21 mouse cellular contexts compared by ENCODE assay signal in the genomic region with DNA sequence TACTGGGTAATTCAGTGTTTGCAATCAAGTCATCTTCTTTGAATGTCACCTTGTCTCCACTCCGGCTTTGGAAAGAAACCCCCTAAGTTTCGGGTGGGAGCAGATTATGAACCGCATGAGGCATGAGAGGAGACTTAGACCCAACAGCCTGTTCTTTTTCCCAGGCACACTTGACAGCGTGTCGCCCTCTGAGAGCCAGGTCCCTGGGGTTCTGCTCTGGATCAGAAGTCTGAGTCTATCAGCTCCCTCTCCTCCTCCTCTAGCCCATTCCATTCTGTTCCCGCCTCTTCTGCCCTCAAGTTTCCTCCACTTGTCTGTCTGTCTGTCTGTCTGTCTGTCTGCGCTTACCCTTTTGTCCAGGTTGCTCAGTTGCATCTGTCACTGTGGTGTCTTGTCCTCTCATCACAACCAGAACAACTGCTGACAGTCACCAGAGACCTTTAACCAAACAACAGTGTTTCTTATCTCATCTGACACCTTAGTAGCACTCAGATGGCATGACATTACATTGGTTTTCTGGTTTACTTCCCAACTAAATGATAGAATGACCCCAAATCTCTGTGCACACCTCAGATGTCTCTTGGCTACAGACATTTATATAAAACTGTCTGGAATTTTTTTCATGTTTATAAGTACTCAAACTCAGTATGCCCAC. TPM values are rescaled to one million over a fixed set of nuclear protein-coding genes. Genes with fewer than 3 reads are reported as not detected.
DNase-seq lines count a peak whose midpoint lies in the region; ATAC-seq and TF ChIP-seq lines count a peak whose summit lies in the region.
"Had no signal": no experiment of that assay in that cellular context is flagged by ENCODE, and none has a peak within 500 bp of the region (broad histone marks: within the 10 kb centered on the region; RNA-seq: fewer than 3 reads in every experiment).

No protein-coding gene starts in this region.

- no peak for TF ChIP-seq EP300 in liver, postnatal 0 days (IDR thresholded peaks at IDR 0.05; ENCODE audit: low read depth)

- ATAC-seq in heart, embryonic 12.5 days (ENCODE audit: insufficient number of reproducible peaks, low FRiP score), result no peak
- ATAC-seq in liver, postnatal 0 days, result no peak
- peak; percentile 47 for ATAC-seq in megakaryocyte progenitor cell, adult 5-6 weeks (replicated peaks; ENCODE audit: poor library complexity)
- ATAC-seq: CD4-positive, CD25-positive, alpha-beta regulatory T cell, adult 4 months; hindbrain, postnatal 0 days; Patski had no signal

- H3K27me3 ChIP-seq in heart, embryonic 12.5 days (replicated peaks), result no peaks in the 10 kb centered on the region
- H3K27me3 ChIP-seq in liver, adult 2 months (ENCODE audit: control insufficient read depth, insufficient read depth, low read length), result no peaks in the 10 kb centered on the region
- H3K27me3 ChIP-seq in liver, postnatal 0 days (ENCODE audit: insufficient read depth, low read length), result no peaks in the 10 kb centered on the region
- H3K27me3 ChIP-seq in forebrain, embryonic 10.5 days (ENCODE audit: poor library complexity, severe bottlenecking), result no peaks in the 10 kb centered on the region
- H3K27me3 ChIP-seq: megakaryocyte, embryonic 14.5 days; Patski; stomach, embryonic 15.5 days had no signal

- WGBS in heart, embryonic 12.5 days, result 36% methylated on average over 7 of the region's 7 CpGs
- 91% methylated on average over 7 of the region's 7 CpGs for WGBS in liver, adult 2 months
- WGBS in liver, postnatal 0 days (ENCODE audit: insufficient replicate concordance), result 89% methylated on average over 7 of the region's 7 CpGs
- WGBS in forebrain, embryonic 10.5 days, result 95% methylated on average over 7 of the region's 7 CpGs

- H3K4me2 ChIP-seq in heart, embryonic 12.5 days, result no peak overlapping the region
- H3K4me2 ChIP-seq in liver, postnatal 0 days (ENCODE audit: low read depth, low read length), result no peak overlapping the region
- H3K4me2 ChIP-seq: lung, embryonic 14.5 days; stomach, embryonic 15.5 days had no signal

- no peak for DNase-seq in heart, postnatal 4 days
- peak; percentile 53 for DNase-seq in liver, adult 2 months (ENCODE audit: extremely low read depth, low read depth, low spot score)
- DNase-seq in liver, postnatal 0 days, result no peak
- DNase-seq in cerebellum, postnatal 14 days, result peak; percentile 12 to 50
- no peak for DNase-seq in forebrain, embryonic 10.5 days (ENCODE audit: extremely low spot score, low spot score)
- DNase-seq: lung, embryonic 14.5 days; thymus, postnatal 14 days had no signal

- H3K4me3 ChIP-seq in heart, embryonic 12.5 days, result no peak overlapping the region
- no peak overlapping the region for H3K4me3 ChIP-seq in liver, adult 2 months (ENCODE audit: insufficient read depth, low read depth, low read length)
- no peak overlapping the region for H3K4me3 ChIP-seq in liver, postnatal 0 days (ENCODE audit: low read depth, low read length)
- no peak overlapping the region for H3K4me3 ChIP-seq in forebrain, embryonic 10.5 days
- H3K4me3 ChIP-seq: heart, adult 2 months; limb, embryonic 10.5 days; megakaryocyte, embryonic 14.5 days; stomach, embryonic 15.5 days had no signal

- no peaks in the 10 kb centered on the region for H3K9me3 ChIP-seq in heart, embryonic 12.5 days (replicated peaks)
- H3K9me3 ChIP-seq in liver, postnatal 0 days (ENCODE audit: low read length), result no peaks in the 10 kb centered on the region
- H3K9me3 ChIP-seq in forebrain, embryonic 10.5 days, result no peaks in the 10 kb centered on the region
- H3K9me3 ChIP-seq: limb, embryonic 10.5 days; megakaryocyte, embryonic 14.5 days; stomach, embryonic 15.5 days had no signal

- H3K79me2 ChIP-seq in liver, adult 2 months (ENCODE audit: control insufficient read depth, insufficient read depth, low read length), result peaks cover 6% of the 10 kb centered on the region; the same call in 1 of the 2 replicates

- H3K27ac ChIP-seq in heart, embryonic 12.5 days (ENCODE audit: poor library complexity, severe bottlenecking), result peak overlapping the region; percentile 66
- peak overlapping the region; percentile 81 for H3K27ac ChIP-seq in liver, adult 2 months (replicated peaks; ENCODE audit: insufficient read depth, low read depth, low read length)
- H3K27ac ChIP-seq in liver, postnatal 0 days (ENCODE audit: low read depth), result no peak overlapping the region
- no peak overlapping the region for H3K27ac ChIP-seq in forebrain, embryonic 10.5 days
- H3K27ac ChIP-seq: heart, adult 2 months; hindbrain, postnatal 0 days; limb, embryonic 10.5 days; stomach, embryonic 15.5 days had no signal

- TF ChIP-seq CTCF in liver, adult 2 months (IDR thresholded peaks at IDR 0.05; ENCODE audit: low read depth, low read length), result no peak
- no peak for TF ChIP-seq CTCF in liver, postnatal 0 days (IDR thresholded peaks at IDR 0.05; ENCODE audit: low read depth)

- H3K36me3 ChIP-seq in heart, embryonic 12.5 days, result peaks cover 11% of the 10 kb centered on the region
- H3K36me3 ChIP-seq in liver, adult 2 months (ENCODE audit: control insufficient read depth, insufficient read depth, low read length), result peaks cover 2% of the 10 kb centered on the region
- H3K36me3 ChIP-seq in liver, postnatal 0 days (replicated peaks; ENCODE audit: insufficient read depth, low read length), result peaks cover 14% of the 10 kb centered on the region; the same call in 1 of the 2 replicates
- H3K36me3 ChIP-seq in forebrain, embryonic 10.5 days (replicated peaks), result peaks cover 23% of the 10 kb centered on the region
- H3K36me3 ChIP-seq: stomach, embryonic 15.5 days had no signal

- peaks cover 31% of the 10 kb centered on the region for H3K4me1 ChIP-seq in heart, embryonic 12.5 days (replicated peaks)
- peaks cover 15% of the 10 kb centered on the region for H3K4me1 ChIP-seq in liver, adult 2 months (ENCODE audit: control insufficient read depth, insufficient read depth, low read length)
- H3K4me1 ChIP-seq in liver, postnatal 0 days (ENCODE audit: insufficient read depth), result peaks cover 5% of the 10 kb centered on the region; the same call in 1 of the 2 replicates
- H3K4me1 ChIP-seq in forebrain, embryonic 10.5 days, result peaks cover 8% of the 10 kb centered on the region; the same call in 1 of the 2 replicates
- H3K4me1 ChIP-seq: stomach, embryonic 15.5 days had no signal

- no peak overlapping the region for H3K9ac ChIP-seq in heart, embryonic 12.5 days
- no peak overlapping the region for H3K9ac ChIP-seq in liver, adult 2 months (ENCODE audit: low read depth, low read length)
- H3K9ac ChIP-seq in liver, postnatal 0 days (replicated peaks), result no peak overlapping the region
- H3K9ac ChIP-seq: lung, embryonic 14.5 days; stomach, embryonic 15.5 days had no signal

- TF ChIP-seq POLR2A in liver, adult 2 months (IDR thresholded peaks at IDR 0.05; ENCODE audit: extremely low read depth, insufficient read depth, low read length), result no peak

RNA-seq across cellular contexts. Expression of a gene that starts 36.7 kb away (rescaled TPM):
- polyA plus RNA-seq in heart, embryonic 12.5 days (2016; fragmentation: Nextera tagmentation; extraction: Ambion mirVana), result 24.0 and 25.3 TPM in 2 replicates
- 10 to 100 TPM; 13.0 to 13.4 TPM for total RNA-seq in heart, postnatal 4 days (2021)
- total RNA-seq in liver, adult 2 months (2014; rRNA removed), result 6.6 and 6.8 TPM in 2 replicates
- 1.3 TPM in 2 replicates for polyA plus RNA-seq in liver, adult 2 months (2012; rRNA removed)
- polyA plus RNA-seq in liver, postnatal 0 days (2015; fragmentation: Nextera tagmentation; extraction: Ambion mirVana), result 19.3 and 20.6 TPM in 2 replicates
- 25.8 and 26.6 TPM in 2 replicates for total RNA-seq in megakaryocyte progenitor cell, adult 5-6 weeks (2015)
- 36.6 and 47.5 TPM in 2 replicates for total RNA-seq in megakaryocyte progenitor cell, adult 5-6 weeks (2017)
- 22.7 and 28.3 TPM in 2 replicates for polyA plus RNA-seq in forebrain, embryonic 10.5 days (2016; fragmentation: Nextera tagmentation; extraction: Ambion mirVana)

RNA-seq across cellular contexts. Expression of a gene that starts 58.8 kb away (rescaled TPM):
- not detected in 2 replicates for polyA plus RNA-seq in heart, embryonic 12.5 days (2016; fragmentation: Nextera tagmentation; extraction: Ambion mirVana)
- 1 to 10 TPM in 1 of 2 experiments, under 1 TPM in 1; 0.65 to 1.5 TPM for total RNA-seq in heart, postnatal 4 days (2021)
- total RNA-seq in liver, adult 2 months (2014; rRNA removed), result not detected in 2 replicates
- not detected in 2 replicates for polyA plus RNA-seq in liver, adult 2 months (2012; rRNA removed)
- not detected in 2 replicates for polyA plus RNA-seq in liver, postnatal 0 days (2015; fragmentation: Nextera tagmentation; extraction: Ambion mirVana)
- total RNA-seq in megakaryocyte progenitor cell, adult 5-6 weeks (2015), result not detected in 2 replicates
- total RNA-seq in megakaryocyte progenitor cell, adult 5-6 weeks (2017), result not detected in 2 replicates
- polyA plus RNA-seq in forebrain, embryonic 10.5 days (2016; fragmentation: Nextera tagmentation; extraction: Ambion mirVana), result not detected in 2 replicates
- total RNA-seq: hindbrain, postnatal 0 days; layer of hippocampus, postnatal 10 days had no signal
- polyA plus RNA-seq: brain, embryonic 14.5 days; CD4-positive, CD25-positive, alpha-beta regulatory T cell, adult 4 months; heart, adult 2 months; kidney, embryonic 14.5 days; limb, embryonic 10.5 days; lung, embryonic 14.5 days; neural tube, embryonic 14.5 days; Patski; small intestine, adult 2 months had no signal

Comparison
In these comparisons a context has a peak if more than half of its experiments do, and no peak if none do; other contexts are left out.
1. H3K27ac ChIP-seq: peak in heart, embryonic 12.5 days (single experiment) and liver, adult 2 months (single experiment); none in liver, postnatal 0 days (single experiment) and forebrain, embryonic 10.5 days (single experiment).
2. DNase-seq: peak in liver, adult 2 months (single experiment) and cerebellum, postnatal 14 days (2 of 2); none in heart, postnatal 4 days (single experiment), liver, postnatal 0 days (single experiment) and forebrain, embryonic 10.5 days (single experiment).